Mouse (Mus musculus): Measurements from ENCODE around the gene Kcnab1. TPM values are rescaled to one million over a fixed set of nuclear protein-coding genes. Genes with fewer than 3 reads are reported as not detected.

The Kcnab1 gene
- 1 to 10 TPM; 7.8 to 9.1 TPM for total RNA-seq (2021)
- long read RNA-seq, experiment 1, partial matches to known transcripts: 3 of 6 reads
- long read RNA-seq, experiment 1, other reads (novel, unspliced or antisense): 2 of 6 reads
- long read RNA-seq, experiment 2, partial matches to known transcripts: 0 of 2 reads
- long read RNA-seq, experiment 2, other reads (novel, unspliced or antisense): 0 of 2 reads

DNA sequence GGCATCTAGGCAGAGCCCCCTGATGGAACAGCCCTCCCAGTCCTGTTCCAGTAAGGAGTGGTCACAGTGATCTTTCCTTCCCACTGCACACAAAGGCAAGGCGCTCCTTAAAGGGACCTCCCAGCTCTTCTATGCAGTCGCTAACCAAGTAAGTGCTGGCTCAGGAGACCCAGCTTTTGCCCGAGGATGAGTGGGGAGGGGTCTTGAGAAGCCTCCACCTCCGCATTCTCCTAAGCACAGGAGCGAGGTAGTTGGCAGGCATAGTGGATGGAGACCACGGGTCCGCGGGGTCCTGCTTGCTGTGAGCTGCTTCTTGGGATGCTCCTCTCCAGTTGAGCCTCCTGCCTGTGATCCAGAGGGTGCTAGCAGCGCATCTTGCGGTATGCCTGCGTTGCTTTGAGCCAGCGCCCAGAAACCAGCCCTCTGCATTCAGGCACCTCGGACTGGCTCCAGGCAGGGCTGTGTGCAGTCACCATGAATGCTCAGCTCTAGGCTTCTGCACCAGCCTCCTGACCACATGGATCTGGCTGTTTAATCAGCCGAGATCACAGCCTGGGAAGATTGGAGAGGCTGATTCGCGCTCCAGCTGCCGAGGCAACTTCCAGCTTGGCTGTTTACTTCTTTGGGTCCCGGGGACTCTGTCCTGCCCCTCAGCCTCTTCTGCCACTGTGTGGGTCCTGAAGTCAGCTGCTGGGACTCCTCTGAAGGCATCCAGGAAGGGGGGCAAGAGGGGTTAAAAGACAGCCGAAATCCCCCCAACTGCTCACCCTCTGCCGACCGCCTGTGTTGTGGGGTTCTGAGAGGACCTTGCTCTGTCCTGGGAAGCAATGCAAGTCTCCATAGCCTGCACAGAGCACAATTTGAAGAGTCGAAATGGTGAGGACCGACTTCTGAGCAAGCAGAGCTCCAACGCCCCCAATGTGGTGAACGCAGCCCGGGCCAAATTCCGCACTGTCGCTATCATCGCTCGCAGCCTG lies at the start of gene Kcnab1:
Gene Kcnab1 (plus strand): TSS at position 440 of the 977 bp plus-strand sequence.
- intact Hi-C loops (cut with DNase I; ENCODE audit: low total_unique reads): no loop called here

DNA sequence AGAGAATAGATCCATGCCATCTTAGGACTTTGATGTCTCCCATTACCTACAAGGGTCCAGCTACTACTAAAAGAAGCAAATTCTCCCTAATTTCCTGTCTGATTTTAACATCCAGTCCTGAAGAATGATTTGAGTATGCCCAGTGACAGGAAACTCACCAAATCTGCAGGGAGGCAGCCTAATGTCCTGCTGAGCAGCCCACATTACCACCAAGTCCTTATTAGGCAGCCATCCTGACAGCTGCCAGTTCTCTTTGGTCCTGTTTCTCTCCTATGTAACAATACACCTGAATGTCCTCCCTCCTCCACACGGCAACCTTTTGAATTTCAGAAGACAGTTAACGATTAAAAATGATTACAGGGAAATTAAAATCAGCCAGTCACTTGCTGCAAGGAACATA lies 20.9 kb upstream of the Kcnab1 start:
- intact Hi-C loops (cut with DNase I; ENCODE audit: low total_unique reads): no loop called here
- DNase-seq: no peak

More for the DNA sequence above, at the start of gene Kcnab1:
- peak; percentile 12 for DNase-seq

DNA sequence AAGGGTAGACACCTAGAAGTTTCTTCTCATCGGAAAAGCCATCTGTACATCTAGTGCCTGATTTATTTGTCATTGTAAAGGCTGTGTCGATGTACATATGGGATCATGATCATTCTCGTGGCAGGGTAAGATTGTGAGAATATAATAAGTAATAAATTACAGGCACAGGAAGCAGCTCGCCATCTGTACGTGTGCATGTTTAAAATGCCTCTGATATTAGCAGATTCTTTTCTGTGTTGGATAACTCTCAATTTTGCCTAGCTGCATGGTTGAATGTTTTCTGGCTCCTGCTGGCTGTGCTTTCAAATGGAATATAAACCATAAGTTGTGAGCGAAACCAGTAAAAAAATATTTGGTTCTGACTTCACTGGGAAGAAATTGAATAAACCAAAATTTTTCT lies 5.1 kb upstream of the Kcnab1 start:
- DNase-seq: no peak
- intact Hi-C loops (cut with DNase I; ENCODE audit: low total_unique reads): no loop called here

- intact Hi-C loops (cut with DNase I; ENCODE audit: low total_unique reads): no loop called here
- DNase-seq: no peak
Measured at GRCm38 (mm10) chr3:65110190-65110589, 1.0 kb downstream of the Kcnab1 start.

DNA sequence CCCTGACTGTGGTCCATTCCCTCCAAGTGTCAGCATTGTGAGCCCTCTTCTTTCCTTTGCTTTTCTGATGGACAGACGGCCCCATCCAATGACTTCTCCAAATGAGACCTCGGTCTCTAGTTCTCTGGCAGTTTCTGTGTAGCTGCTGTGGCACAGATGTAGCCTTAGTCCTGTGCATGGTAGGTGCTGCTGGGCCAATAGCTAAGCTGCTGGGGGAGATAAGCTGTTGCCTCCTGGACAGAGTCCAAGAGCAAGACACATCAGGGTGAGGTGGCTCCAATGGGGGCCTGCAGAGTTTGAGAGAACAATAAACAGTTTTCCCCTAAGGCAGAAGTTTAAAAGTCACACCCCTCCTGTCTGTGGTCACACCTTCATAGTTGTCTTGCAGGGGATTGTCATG lies 2.0 kb downstream of the Kcnab1 start:
- DNase-seq: no peak
- intact Hi-C loops (cut with DNase I; ENCODE audit: low total_unique reads): no loop called here

DNA sequence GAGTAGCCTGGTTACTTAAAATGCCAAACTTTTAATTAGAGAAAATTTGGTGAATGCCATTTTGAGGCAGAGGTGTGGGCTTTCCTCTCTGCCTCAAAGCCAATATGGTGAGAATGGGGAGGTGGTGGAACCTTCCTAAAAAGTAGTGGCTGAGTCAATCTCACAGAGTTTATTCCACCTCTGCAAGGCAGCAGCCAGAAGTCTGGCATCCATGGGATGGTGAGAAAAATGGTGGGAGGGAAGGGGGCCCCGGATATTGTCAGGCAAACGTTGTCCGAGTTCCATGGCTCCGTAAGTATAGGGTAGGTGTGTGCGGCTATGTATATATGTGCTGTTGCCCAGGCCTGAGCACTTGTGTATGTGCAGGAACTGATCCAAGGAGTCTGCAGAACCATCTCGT lies 6.0 kb downstream of the Kcnab1 start:
- intact Hi-C loops (cut with DNase I; ENCODE audit: low total_unique reads): no loop called here
- DNase-seq: no peak

GRCm38 (mm10) chr3:65116958-65117357 lies 7.8 kb downstream of the Kcnab1 start:
- intact Hi-C loops (cut with DNase I; ENCODE audit: low total_unique reads): no loop called here
- DNase-seq: no peak

DNA sequence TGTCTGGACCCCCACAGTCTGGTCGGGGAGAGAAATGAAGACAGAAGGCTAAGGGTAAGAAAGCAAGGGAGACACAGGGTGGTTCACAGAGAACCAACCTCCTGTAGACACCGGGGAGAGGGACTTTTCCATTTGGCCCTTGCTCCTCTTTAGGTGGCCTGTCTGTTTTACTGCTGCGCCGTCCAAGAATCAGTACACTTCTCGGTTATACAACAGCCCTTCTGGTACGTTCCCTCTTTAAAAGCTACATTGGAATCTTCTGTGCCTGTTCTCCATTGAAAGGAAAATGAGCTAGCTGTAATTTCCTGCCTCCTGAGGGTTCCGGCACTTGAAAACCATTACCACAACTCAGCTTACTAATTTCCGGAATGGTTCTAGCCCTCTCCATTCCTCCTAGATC lies 8.2 kb downstream of the Kcnab1 start:
- DNase-seq: no peak
- intact Hi-C loops (cut with DNase I; ENCODE audit: low total_unique reads): no loop called here

DNA sequence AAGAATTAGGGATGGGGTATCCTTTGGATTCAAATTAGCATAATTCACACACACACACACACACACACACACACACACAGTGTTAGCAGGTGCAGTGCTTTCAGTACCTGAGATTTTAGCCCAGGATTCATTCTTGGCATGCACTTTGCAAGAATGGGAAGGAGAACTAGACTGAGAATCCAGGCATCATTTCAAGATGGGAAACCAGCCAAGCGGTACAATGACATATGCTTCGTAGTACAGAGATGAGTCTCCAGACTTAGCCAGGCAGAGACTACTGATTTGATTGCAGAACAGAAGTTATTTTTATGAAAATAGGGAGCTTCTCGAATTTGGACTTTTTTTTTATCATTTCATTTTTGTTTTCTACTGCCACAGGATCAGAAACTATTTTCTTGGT lies 15.8 kb downstream of the Kcnab1 start:
- DNase-seq: peak; percentile 6
- intact Hi-C loops (cut with DNase I; ENCODE audit: low total_unique reads): no loop called here

DNA sequence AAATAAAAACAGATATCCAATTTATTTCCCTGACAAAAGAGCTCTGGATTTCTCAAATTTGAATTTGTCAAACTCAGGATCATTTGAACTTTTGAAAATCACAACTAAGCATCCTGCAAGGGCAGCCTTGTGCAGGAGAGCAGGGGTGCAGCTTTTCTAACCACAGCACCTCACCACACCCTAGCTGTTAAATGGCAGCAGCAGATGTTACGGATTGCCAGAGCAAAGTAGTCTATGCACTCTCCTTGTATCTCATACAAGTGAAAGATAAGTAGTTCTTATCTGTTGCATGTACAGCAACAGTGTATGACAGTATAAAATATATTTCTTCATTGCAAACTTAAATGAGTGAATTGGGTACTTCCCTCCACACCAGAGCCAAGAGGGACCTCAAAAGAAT lies 20.4 kb downstream of the Kcnab1 start:
- DNase-seq: no peak
- intact Hi-C loops (cut with DNase I; ENCODE audit: low total_unique reads): no loop called here

DNA sequence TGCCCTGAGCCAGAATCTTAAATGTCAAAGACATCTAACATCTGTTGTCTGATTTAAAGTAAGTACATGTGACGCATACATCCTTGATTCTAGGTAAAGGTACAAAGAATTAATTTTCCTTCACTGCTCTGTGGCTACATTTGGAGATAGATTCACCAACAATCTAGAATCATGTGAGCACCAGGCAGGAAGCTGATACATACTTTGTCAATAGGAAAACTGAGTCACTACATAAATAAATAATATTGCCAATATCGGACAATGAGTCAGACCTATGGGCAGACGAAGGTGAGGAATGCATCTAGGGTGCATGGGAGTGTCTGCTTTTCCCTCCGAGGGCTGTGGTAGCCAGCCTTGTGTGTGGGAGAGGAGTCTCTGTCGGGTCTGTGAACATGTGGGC lies 25.7 kb downstream of the Kcnab1 start:
- no peak for DNase-seq
- intact Hi-C loops (cut with DNase I; ENCODE audit: low total_unique reads): no loop called here

DNA sequence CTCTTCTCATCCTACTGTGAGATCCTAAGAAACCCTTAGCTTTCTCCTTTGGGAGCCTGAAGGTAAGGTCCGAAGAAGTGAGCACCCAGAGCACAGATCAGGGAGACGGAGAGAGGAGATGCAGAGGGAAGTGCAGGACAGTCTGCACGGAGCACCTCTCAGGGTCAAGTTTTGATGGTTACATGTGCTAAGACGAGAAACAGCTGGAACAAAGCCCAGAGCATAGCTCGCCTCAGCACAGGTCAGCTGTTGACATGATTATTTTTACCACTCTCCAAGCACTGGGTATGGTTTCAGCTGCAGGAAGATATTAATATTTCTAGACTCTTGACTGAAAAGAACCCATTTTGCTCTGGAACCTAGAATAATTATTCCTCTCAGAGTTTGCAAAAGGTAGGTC lies 27.7 kb downstream of the Kcnab1 start:
- DNase-seq: peak; percentile 25
- intact Hi-C loops (cut with DNase I; ENCODE audit: low total_unique reads): no loop called here

DNA sequence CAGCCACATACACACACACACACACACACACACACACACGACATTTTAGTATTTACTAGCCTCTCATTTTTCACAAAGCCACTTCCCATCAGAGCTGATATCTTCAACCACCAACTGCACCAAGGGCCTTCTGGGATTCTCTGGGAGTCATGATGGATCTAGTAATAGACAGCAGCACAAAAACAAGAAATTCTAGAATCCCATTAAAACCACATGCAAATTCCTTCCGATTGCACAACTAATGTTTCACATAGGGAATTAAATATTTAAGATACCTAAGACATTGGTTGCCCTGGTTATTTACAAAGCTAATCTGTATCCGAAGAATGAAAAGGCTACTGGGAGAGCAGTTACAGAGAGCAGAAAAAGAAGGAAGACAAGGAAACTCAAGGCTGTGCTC lies 29.6 kb downstream of the Kcnab1 start:
- DNase-seq: no peak
- intact Hi-C loops (cut with DNase I; ENCODE audit: low total_unique reads): no loop called here

DNA sequence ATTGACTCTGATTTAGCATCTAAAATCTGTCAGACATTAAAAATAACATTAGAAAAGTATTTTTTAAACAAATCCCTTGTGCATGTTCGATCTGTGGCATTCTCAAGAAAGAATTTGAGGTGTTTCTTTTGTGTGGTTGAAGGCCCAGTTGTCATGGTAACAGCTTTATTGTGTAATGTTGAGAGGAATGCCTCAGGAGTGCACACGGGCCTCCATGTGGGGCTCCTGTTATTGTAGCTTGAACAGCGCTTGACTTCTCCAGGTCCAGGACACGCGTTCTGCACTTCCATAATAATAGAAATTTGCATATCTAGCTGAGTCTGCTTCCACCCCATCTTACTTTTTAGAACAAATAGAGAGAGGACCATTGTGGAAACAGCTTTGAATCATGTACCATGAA lies 36.0 kb downstream of the Kcnab1 start:
- DNase-seq: no peak
- intact Hi-C loops (cut with DNase I; ENCODE audit: low total_unique reads): no loop called here

GRCm38 (mm10) chr3:65151808-65152207 lies 42.6 kb downstream of the Kcnab1 start:
- no peak for DNase-seq
- intact Hi-C loops (cut with DNase I; ENCODE audit: low total_unique reads): no loop called here

GRCm38 (mm10) chr3:65172964-65173363 lies 63.8 kb downstream of the Kcnab1 start:
- no peak for DNase-seq
- intact Hi-C loops (cut with DNase I; ENCODE audit: low total_unique reads): no loop called here

DNA sequence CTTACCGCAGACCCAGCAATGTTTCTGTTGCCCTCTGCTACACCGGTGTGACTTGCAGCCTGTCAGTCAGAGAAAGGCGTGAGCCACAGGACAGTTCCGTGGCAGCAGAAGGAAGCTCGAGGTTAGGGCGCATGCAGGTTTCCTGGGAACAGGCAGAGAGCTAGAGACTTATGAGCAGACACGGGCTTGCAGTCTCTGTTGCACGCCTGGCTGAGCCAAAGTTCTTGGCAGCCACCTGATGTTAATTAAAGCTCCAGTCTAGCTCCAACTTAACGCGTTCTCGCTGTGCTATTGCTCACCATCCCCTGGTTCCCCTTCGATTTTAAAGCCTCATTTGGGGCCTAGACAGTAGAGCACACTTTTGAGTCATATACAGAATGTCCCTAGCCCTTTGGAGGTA lies 65.4 kb downstream of the Kcnab1 start:
- intact Hi-C loops (cut with DNase I; ENCODE audit: low total_unique reads): no loop called here
- no peak for DNase-seq

DNA sequence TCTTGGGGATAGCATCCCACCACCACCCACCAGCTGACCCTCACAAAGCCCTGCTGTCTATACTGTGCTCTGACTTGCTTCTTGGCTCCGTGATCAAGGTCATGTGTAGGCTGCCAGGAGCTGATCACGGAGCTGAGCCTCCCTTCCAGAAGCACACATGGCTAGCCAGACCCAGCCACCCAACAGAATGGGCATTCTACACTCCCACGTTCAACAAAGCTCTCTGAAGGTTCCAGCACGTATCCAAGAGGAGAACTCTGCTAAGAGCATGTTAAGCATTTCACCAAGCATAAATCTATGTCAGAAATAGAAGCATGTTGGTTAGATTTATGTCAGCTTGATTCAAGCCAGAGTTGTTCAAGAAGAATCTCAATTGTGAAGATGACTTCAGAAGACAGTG lies 66.6 kb downstream of the Kcnab1 start:
- intact Hi-C loops (cut with DNase I; ENCODE audit: low total_unique reads): no loop called here
- DNase-seq: no peak

GRCm38 (mm10) chr3:65176846-65177245 lies 67.7 kb downstream of the Kcnab1 start:
- no peak for DNase-seq
- intact Hi-C loops (cut with DNase I; ENCODE audit: low total_unique reads): no loop called here

- DNase-seq: no peak
- intact Hi-C loops (cut with DNase I; ENCODE audit: low total_unique reads): no loop called here
Measured at GRCm38 (mm10) chr3:65187833-65188698, 78.9 kb downstream of the Kcnab1 start.

All from gastrocnemius, postnatal 14 days (tissue).